Comparison of ENCODE assay signal across 8 mouse cellular contexts in genomic region chr8:110717131-110717530, GRCm38 (mm10). TPM values are rescaled to one million over a fixed set of nuclear protein-coding genes. Genes with fewer than 3 reads are reported as not detected.
DNase-seq lines count a peak whose midpoint lies in the region; ATAC-seq and TF ChIP-seq lines count a peak whose summit lies in the region.
"Had no signal": no experiment of that assay in that cellular context is flagged by ENCODE, and none has a peak within 500 bp of the region (broad histone marks: within the 10 kb centered on the region; RNA-seq: fewer than 3 reads in every experiment).

No protein-coding gene starts in this region.

- no peaks in the 10 kb centered on the region for H3K27me3 ChIP-seq in heart, embryonic 15.5 days
- peaks cover 15% of the 10 kb centered on the region for H3K27me3 ChIP-seq in midbrain, embryonic 10.5 days (ENCODE audit: low read depth, poor library complexity, severe bottlenecking)
- H3K27me3 ChIP-seq in midbrain, embryonic 13.5 days, result no peaks in the 10 kb centered on the region
- no peaks in the 10 kb centered on the region for H3K27me3 ChIP-seq in intestine, embryonic 16.5 days (replicated peaks; ENCODE audit: control insufficient read depth, insufficient read depth, low read length)
- no peaks in the 10 kb centered on the region for H3K27me3 ChIP-seq in stomach, postnatal 0 days (ENCODE audit: control insufficient read depth, insufficient read depth, low read length)

- H3K36me3 ChIP-seq in heart, embryonic 15.5 days, result no peaks in the 10 kb centered on the region
- H3K36me3 ChIP-seq in midbrain, embryonic 10.5 days, result peaks cover 39% of the 10 kb centered on the region
- peaks cover 31% of the 10 kb centered on the region for H3K36me3 ChIP-seq in midbrain, embryonic 13.5 days
- H3K36me3 ChIP-seq in intestine, embryonic 16.5 days (ENCODE audit: control insufficient read depth, insufficient read depth, low read length), result no peaks in the 10 kb centered on the region
- H3K36me3 ChIP-seq in stomach, postnatal 0 days (ENCODE audit: control insufficient read depth, insufficient read depth, low read length), result no peaks in the 10 kb centered on the region

- H3K9me3 ChIP-seq in heart, embryonic 15.5 days (replicated peaks), result no peaks in the 10 kb centered on the region
- no peaks in the 10 kb centered on the region for H3K9me3 ChIP-seq in midbrain, embryonic 10.5 days (replicated peaks)
- H3K9me3 ChIP-seq in midbrain, embryonic 13.5 days, result no peaks in the 10 kb centered on the region
- no peaks in the 10 kb centered on the region for H3K9me3 ChIP-seq in intestine, embryonic 16.5 days (ENCODE audit: control insufficient read depth, low read length)
- no peaks in the 10 kb centered on the region for H3K9me3 ChIP-seq in stomach, postnatal 0 days (ENCODE audit: control insufficient read depth, low read length)

- TF ChIP-seq EP300 in stomach, postnatal 0 days (optimal IDR thresholded peaks at IDR 0.05), result no peak

- H3K9ac ChIP-seq in heart, embryonic 15.5 days, result no peak overlapping the region
- no peak overlapping the region for H3K9ac ChIP-seq in midbrain, embryonic 13.5 days (replicated peaks)
- peak overlapping the region; percentile 3; the same call in 1 of the 2 replicates for H3K9ac ChIP-seq in intestine, embryonic 16.5 days (ENCODE audit: low read depth, low read length)
- no peak overlapping the region; the same call in 1 of the 2 replicates for H3K9ac ChIP-seq in stomach, postnatal 0 days (ENCODE audit: low read length)

- H3K27ac ChIP-seq in heart, embryonic 15.5 days, result peak overlapping the region; percentile 81; the same call in 1 of the 2 replicates
- H3K27ac ChIP-seq in midbrain, embryonic 10.5 days (replicated peaks), result peak overlapping the region; percentile 67
- H3K27ac ChIP-seq in midbrain, embryonic 13.5 days, result no peak overlapping the region
- H3K27ac ChIP-seq in intestine, embryonic 16.5 days (ENCODE audit: low read length), result peak overlapping the region; percentile 81
- peak overlapping the region; percentile 93 for H3K27ac ChIP-seq in stomach, postnatal 0 days (replicated peaks)

- TF ChIP-seq CTCF in stomach, postnatal 0 days (IDR thresholded peaks at IDR 0.05; ENCODE audit: low read depth), result no peak

- H3K4me1 ChIP-seq in heart, embryonic 15.5 days (replicated peaks), result peaks cover 81% of the 10 kb centered on the region
- peaks cover 63% of the 10 kb centered on the region for H3K4me1 ChIP-seq in midbrain, embryonic 10.5 days
- H3K4me1 ChIP-seq in midbrain, embryonic 13.5 days (replicated peaks), result peaks cover 56% of the 10 kb centered on the region
- peaks cover 57% of the 10 kb centered on the region for H3K4me1 ChIP-seq in intestine, embryonic 16.5 days (ENCODE audit: control insufficient read depth, insufficient read depth, low read length)
- peaks cover 6% of the 10 kb centered on the region for H3K4me1 ChIP-seq in stomach, postnatal 0 days (replicated peaks; ENCODE audit: control insufficient read depth, insufficient read depth)

- H3K4me2 ChIP-seq in heart, embryonic 15.5 days, result no peak overlapping the region
- H3K4me2 ChIP-seq in midbrain, embryonic 13.5 days (replicated peaks), result no peak overlapping the region
- H3K4me2 ChIP-seq in intestine, embryonic 16.5 days (ENCODE audit: low read depth, low read length), result no peak overlapping the region
- no peak overlapping the region for H3K4me2 ChIP-seq in stomach, postnatal 0 days (replicated peaks; ENCODE audit: low read depth)

- no peak for ATAC-seq in heart, embryonic 15.5 days (replicated peaks; ENCODE audit: insufficient number of reproducible peaks, insufficient read depth, low FRiP score, low read depth)
- ATAC-seq in midbrain, embryonic 13.5 days, result no peak
- ATAC-seq in intestine, embryonic 16.5 days, result no peak
- no peak for ATAC-seq in stomach, postnatal 0 days (ENCODE audit: low FRiP score, low TSS enrichment)

- H3K4me3 ChIP-seq in heart, embryonic 15.5 days, result no peak overlapping the region
- no peak overlapping the region for H3K4me3 ChIP-seq in midbrain, embryonic 10.5 days
- no peak overlapping the region for H3K4me3 ChIP-seq in midbrain, embryonic 13.5 days (replicated peaks)
- no peak overlapping the region for H3K4me3 ChIP-seq in intestine, embryonic 16.5 days (ENCODE audit: low read length)
- no peak overlapping the region for H3K4me3 ChIP-seq in stomach, postnatal 0 days (ENCODE audit: low read depth, low read length)

- DNase-seq in heart, adult 8-10 months (ENCODE audit: low spot score), result no peak
- no peak for DNase-seq in midbrain, embryonic 10.5 days (ENCODE audit: low spot score)
- no peak for DNase-seq in stomach, postnatal 0 days (ENCODE audit: low spot score)
- DNase-seq in testis, postnatal 10 days (ENCODE audit: low spot score), result no peak
- DNase-seq: right cerebral cortex, postnatal 4 days had no signal

- 73% methylated on average over 7 of the region's 7 CpGs for WGBS in heart, embryonic 15.5 days
- WGBS in midbrain, embryonic 10.5 days, result 68% methylated on average over 7 of the region's 7 CpGs
- 78% methylated on average over 7 of the region's 7 CpGs for WGBS in midbrain, embryonic 13.5 days
- WGBS in intestine, embryonic 16.5 days, result 45% methylated on average over 7 of the region's 7 CpGs
- WGBS in stomach, postnatal 0 days, result 32% methylated on average over 7 of the region's 7 CpGs

RNA-seq across cellular contexts. Expression of gene Mtss1l, which starts 4.1 kb away (rescaled TPM):
- 10.1 and 15.7 TPM in 2 replicates for polyA plus RNA-seq in heart, embryonic 15.5 days (2015; fragmentation: Nextera tagmentation; extraction: Ambion mirVana)
- total RNA-seq in heart, adult 8-10 months (2022), result 10 to 100 TPM; 37.7 to 46.3 (median 39.9) TPM
- polyA plus RNA-seq in midbrain, embryonic 10.5 days (2016; fragmentation: Nextera tagmentation; extraction: Ambion mirVana), result 4.9 and 5.0 TPM in 2 replicates
- 13.7 and 16.6 TPM in 2 replicates for polyA plus RNA-seq in midbrain, embryonic 13.5 days (2015; fragmentation: Nextera tagmentation; extraction: Ambion mirVana)
- 3.3 and 4.0 TPM in 2 replicates for polyA plus RNA-seq in intestine, embryonic 16.5 days (2015; fragmentation: Nextera tagmentation; extraction: Ambion mirVana)
- polyA plus RNA-seq in stomach, postnatal 0 days (2015; fragmentation: Nextera tagmentation; extraction: Ambion mirVana), result 5.7 and 7.5 TPM in 2 replicates
